Mouse (Mus musculus): ENCODE measurements around the gene Ubxn6.
A peak's percentile ranks its signal among the peaks of the same experiment; 100 is the strongest.
"Not testable (repeated sequence)": the region's sequence is repeated elsewhere in the genome, so short reads cannot be mapped to it uniquely, and the experiment has no call there.

Gene Ubxn6

DNA sequence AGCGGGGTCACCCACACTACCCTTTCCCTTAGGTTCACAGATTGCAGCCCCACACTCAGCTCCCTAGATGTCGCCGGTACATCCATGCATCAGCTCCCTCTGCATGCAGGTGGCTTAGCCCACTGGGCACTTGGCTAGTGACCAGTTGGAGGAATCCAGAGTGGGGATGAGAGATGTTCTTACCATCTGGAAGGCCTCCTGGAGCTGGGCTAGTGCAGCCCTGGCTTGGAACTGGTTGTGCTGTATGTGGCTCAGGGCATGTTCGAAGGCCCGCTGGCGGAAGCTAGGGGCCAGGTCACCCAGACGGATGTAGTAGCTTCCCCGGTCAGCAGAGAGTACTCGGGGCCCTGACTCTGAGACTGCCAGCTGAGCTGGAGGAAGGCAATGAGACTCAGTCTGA, 28.1 kb upstream of the Ubxn6 start:
- no peak for ATAC-seq (ENCODE audit: insufficient number of reproducible peaks, low FRiP score, low TSS enrichment)

DNA sequence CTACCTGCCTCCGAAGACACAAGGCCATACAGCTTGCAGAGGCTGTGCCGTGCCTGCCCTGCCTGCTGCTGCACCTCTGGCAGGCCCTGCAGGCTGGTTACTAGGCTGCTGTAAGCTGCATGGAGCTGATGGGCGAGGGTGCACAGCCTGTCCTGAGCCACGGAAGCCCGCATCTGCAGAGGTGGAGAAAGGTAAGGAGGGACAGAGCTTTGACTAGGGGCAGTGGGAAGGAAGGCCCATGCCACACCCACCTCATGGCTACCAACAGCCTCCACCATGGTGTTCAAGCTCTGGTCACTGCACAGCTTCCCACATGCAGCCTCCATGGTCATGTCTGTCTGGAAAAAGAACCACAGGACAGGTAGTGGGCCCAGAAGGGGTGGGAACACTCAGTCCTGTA, 27.3 kb upstream of the Ubxn6 start:
- ATAC-seq (ENCODE audit: insufficient number of reproducible peaks, low FRiP score, low TSS enrichment): no peak

DNA sequence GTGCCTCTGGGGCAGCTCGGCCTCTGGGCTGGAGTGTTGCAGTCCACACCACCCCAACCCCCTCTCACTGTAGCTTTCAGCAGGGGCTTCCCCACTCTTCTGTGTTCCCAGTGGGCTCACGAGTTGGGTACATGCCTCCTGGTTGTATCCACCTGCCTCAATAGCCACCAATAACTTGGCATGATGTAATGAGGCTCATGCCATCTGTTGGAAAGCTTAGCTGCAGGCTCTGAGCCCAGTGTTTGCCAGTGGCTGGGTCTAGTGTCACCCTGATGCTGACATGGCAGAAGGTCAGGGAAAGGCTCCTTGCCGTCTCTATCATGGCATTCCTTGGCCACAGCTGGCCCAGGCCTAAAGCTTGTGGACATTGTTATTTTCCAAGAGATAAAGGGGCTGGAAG, 26.0 kb upstream of the Ubxn6 start:
- no peak for ATAC-seq (ENCODE audit: insufficient number of reproducible peaks, low FRiP score, low TSS enrichment)

DNA sequence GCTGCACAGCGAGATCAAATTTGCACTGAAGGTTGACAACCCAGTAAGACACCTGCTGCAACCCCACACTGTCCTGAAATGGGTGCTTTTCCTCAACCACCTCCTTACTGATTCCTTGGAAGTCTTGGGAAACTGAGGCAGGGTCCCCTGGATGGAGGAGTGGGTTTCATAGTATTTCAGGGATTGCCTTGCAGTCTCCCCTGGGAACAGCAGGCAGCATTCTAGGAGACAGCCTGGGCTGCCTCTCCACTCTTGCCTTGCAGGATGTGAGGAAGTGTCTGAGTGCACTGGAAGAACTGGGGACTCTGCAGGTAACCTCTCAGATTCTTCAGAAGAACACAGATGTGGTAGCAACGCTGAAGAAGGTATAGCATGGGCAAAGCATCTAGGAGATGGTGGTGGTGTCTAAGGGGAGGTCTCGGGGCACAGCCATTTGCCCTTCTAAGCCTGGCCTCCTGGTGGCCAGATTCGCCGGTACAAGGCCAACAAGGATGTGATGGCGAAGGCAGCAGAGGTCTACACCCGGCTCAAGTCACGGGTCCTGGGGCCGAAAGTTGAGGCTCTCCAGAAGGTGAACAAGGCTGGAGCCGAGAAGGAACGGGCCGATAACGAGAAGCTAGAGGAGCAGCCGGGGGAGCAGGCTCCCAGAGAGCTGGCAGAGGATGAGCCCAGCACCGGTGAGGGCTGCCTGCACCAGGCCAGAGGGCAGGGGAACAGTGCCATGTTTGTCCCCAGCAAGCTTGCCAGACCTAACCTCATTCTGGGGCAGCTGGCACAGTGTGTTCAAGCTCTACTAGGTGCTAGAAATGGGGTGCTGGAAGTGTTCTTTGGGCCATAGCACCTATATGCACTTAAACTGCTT, 24.1 kb upstream of the Ubxn6 start:
- ATAC-seq (ENCODE audit: insufficient number of reproducible peaks, low FRiP score, low TSS enrichment): no peak

DNA sequence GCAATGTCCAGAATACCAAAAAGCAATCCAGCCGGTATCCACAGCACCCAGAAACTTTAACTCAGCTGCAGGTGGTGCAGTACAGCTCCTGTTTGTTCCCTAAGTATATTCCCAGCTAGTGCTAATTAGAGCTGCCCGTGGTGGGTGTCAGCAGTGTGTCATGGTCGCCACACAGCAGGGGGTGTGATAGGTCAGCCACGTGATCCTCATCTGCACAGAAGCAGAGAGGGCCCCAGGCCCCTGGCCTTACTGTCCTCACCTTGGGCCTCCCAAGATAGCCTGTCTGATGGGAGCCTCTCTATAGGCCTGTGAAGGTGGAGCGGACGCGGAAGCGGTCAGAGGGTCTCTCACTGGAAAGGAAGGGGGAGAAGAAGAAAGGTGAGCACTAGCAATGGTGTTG, 23.4 kb upstream of the Ubxn6 start:
- ATAC-seq (ENCODE audit: insufficient number of reproducible peaks, low FRiP score, low TSS enrichment): no peak

DNA sequence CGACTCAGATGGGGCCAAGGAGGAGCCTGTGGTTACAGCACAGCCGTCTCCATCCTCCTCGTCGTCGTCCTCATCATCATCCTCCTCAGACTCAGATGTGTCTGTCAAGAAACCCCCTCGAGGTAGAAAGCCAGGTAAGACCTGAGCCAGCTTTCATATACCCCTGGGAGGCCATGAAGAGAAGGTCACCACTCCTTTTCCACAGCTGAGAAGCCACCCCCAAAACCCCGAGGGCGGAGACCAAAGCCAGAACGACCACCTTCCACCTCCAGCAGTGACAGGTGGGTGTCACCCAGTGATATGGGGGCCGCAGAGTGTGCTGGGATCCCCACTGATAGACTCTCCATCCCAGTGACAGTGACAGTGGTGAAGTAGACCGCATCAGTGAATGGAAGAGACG, 22.1 kb upstream of the Ubxn6 start:
- ATAC-seq (ENCODE audit: insufficient number of reproducible peaks, low FRiP score, low TSS enrichment): no peak

DNA sequence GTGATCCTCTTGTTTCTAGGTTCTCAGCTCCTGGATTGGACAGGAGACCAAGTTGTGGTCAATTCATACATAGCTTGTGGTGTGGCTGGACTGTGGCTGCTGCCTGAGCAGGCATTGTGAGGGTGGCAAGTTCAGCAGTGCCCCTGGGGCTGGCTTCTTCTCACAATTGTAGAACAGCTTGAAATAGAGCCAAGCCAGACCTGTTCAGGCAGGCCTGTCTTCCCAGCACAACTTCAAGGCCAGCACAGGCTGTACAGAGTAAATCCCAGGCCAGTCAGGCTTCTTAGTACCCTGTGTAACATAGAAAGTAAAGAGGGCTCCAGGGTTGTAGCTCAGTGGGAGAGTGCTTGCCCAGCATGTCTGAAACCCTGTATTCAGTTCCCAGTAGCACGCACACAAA, 18.0 kb upstream of the Ubxn6 start:
- no peak for ATAC-seq (ENCODE audit: insufficient number of reproducible peaks, low FRiP score, low TSS enrichment)

DNA sequence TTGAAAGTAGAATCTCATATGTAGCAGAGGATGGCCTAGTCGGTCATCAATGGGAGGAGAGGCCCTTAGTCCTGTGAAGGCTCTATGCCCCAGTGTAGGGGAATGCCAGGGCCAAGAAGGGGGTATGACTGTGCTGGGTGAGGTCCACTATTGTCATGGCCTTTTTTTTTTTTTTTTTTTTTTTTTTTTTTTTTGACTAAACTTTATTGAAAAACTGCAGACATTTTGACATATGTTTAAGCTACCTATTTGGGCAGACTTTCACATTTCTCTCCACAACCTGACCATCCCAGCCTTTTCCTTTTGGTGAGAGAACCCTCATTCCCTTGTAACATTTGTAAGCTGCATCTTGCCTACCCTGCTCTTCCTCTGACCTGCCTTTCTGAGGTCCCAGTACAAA, 17.5 kb upstream of the Ubxn6 start:
- no peak for ATAC-seq (ENCODE audit: insufficient number of reproducible peaks, low FRiP score, low TSS enrichment)

DNA sequence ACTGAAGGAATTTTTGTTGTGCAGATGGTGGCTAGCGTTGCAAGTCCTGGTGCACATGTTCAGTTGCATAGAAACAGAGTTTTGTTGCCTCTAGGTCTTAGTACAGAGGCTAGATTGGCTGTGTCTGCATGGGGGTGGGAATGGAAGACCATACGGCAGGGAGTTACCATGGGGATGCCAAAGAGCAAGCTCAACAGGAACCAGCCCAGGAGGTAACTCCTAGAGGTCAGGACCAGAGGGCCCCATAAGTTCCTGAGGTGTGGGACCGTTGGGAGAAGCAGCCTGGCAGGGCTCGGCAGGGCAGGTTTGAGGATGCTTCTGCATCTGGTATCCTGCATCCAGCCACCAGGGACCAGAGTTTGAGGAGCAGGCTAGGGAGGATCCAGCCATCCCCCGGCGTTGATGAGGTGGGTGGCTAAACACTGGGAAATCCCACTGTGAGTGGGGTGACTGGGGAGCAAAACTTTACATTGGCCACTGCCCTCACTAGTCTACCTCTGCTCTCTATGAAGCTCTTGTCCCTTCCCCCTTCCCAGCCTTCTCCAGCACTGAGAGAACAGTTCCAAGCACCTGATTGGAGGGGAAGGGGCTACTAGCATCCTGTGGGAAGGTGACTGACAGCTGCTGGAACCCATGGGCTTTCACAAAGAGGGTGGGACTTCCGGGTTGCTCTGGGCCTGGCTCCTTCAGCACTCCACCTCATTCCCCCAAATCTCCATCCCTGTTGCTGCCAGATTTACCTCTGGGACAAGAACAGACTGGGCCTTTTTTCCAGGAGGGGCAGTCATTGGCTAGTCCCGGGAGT, 6.2 kb upstream of the Ubxn6 start:
- ATAC-seq (ENCODE audit: insufficient number of reproducible peaks, low FRiP score, low TSS enrichment): no peak

DNA sequence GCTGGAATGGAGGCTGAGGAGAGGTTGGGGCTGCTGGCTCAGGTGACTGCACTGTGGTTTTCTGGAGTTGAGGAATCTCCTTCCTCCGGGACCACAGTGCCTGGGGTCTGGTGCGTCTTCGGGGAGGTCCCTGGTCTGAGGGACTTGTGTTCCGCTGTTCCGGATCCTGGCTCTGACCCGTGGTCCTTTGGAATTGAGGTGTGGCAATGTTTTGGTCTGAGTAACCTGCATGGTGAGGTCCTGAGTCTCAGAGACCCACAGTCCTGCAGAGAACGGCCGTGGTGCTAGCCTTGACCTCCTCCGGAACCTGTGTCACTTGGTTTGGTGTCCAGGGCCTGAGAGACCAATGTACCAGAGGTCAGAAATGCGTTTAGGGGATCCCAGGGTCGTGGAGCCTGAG, 5.1 kb upstream of the Ubxn6 start:
- no peak for ATAC-seq (ENCODE audit: insufficient number of reproducible peaks, low FRiP score, low TSS enrichment)

DNA sequence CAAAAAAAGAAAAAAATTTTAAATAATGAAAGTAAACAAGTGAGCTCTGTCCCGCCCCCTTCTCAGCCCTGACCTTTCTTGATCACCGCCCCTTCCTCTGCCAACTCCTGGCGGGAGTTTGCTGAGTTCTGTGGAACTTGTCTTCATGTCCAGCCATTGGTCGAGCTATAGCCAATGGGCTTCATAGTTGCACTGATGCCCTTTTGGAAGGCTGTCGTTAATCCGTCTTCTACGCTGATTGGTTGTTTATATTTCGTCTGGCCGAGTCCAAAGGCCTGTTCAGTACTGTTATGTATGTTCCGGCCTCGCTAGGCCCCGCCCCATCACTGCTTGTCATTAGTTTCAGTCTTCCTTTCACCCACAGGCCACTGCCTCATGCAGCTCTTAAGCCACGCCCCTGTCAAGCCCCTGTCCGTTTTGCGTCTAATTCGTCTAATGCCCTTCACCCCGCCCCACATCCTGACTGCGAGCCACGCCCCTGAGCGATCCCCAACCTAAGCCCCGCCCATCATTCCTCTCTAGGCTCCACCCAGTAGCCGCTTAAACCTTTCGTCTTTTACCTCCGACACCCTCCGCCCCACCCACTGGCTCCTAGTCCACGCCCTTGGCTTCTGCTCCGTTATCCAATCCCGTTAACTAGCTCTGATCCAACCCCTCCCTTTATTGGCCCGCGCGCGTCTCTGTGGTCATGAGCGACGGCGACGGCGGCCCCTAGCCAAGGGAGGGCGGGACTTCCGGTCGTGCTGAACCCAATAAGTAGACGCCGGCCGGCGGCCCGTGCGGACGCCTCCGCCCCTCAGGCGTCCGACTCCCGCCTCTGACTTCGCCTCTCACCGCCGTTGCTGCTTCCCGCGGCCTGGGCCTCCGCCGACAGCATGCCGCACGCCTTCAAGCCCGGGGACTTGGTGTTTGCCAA, 4.3 kb upstream of the Ubxn6 start, which contains the start of gene Hdgfl2:
Gene Hdgfl2 (plus strand): TSS at position 755 of the 916 bp plus-strand sequence.
- ATAC-seq (ENCODE audit: insufficient number of reproducible peaks, low FRiP score, low TSS enrichment): peak; percentile 82

DNA sequence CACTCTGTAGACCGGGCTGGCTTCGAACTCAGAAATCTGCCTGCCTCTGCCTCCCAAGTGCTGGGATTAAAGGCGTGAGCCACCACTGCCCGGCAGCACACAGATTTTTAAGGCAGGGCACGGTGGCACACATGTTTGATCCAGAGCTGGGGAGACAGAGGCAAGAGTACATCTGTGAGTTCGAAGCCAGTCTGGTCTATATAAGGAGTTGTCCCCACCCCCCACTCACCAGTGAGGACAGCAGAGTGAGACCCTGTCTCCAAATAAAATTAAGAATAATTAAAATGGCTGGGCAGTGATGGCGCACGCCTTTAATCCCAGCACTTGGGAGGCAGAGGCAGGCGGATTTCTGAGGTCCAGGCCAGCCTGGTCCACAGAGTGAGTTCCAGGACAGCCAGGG, 3.5 kb upstream of the Ubxn6 start:
- not testable (repeated sequence) for ATAC-seq (ENCODE audit: insufficient number of reproducible peaks, low FRiP score, low TSS enrichment)

DNA sequence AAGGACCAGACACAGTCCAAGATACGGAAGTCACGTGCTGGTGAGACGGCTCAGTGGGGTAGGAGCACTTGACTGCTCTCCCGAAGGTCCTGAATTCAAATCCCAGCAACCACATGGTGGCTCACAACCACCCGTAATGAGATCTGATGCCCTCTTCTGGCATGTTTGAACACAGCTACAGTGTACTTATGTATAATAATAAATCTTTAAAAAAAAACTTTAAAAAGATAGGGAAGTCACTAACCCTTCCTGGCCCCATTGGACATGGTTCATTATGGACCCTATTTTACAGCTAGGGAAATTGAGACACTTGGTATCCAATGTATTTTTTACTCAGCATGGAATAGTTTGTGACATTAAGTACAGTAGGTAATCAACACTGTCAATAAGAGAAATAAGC, 2.7 kb upstream of the Ubxn6 start:
- ATAC-seq (ENCODE audit: insufficient number of reproducible peaks, low FRiP score, low TSS enrichment): no peak

DNA sequence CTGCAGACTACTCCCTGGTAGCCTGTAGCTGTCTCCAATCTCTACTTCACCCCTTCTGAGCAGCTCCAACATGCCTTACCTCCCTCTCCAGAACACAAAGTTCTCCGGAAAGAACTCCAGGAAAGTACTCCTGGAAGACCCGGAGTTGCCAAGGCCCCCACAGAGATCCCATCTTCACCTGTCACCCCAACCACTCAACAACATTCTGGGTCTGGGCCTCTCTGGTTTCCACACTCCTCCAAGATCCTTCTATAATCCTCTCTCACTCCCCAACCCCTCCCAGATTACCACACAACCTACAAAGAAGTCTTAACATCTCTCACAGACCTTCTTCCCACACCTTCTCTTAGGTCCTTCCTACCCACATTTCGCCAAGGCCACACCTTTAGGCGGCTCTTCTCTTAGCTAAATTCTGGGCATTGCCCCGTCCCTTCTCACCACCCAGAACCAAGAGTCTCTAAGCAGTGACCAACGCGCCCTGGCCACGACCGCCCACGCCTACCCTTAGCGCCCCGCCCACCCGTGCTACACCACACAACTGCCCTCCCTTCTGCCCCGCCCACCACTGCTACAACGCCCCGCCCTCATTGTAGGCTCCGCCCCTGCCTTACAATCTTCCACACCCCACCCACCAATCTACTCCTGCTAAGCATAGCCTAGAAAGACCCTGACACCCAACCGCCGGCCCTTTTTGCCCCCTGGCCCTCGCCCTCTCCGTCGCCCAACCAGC, 566 bp downstream of the Ubxn6 start:
- ATAC-seq (ENCODE audit: insufficient number of reproducible peaks, low FRiP score, low TSS enrichment): no peak; the same call in 1 of the 2 replicates

DNA sequence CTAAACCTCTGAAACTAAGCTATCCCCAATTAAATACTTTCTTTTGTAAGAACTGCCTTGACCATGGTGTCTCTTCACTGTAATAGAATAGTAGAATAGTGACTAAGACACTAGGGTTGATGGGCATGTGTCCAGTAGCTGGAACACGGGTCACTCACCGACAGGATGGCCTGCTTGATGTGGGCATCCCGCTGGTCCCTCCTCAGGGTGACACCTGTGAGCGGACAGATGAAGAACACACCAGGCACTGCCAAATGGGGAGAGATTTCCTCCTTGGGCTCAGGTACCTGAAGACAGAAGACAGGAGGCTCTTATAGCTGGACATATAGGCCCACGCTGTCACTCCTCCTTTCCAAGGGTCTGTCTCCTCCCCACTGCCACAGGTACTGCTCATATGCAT, 2.6 kb downstream of the Ubxn6 start:
- ATAC-seq (ENCODE audit: insufficient number of reproducible peaks, low FRiP score, low TSS enrichment): no peak

DNA sequence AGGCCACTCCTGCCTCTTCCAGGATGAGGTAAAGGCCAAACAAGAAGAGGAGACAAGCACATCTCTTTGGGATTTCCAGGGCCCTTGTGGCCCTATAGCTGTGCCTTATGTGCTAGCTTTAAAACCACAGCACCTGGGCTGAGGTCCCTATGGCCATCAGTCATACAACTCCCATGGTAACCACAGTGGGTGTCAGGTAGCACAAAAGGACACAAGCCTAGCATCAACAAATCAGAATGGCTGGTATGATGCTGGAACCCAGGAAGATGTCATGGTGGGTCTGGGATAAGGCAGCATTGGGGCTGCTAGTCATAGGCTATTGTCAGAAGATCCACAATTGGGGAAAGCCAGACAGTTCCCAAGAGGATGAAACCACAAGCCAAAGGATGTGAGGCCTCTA, 3.7 kb downstream of the Ubxn6 start:
- no peak for ATAC-seq (ENCODE audit: insufficient number of reproducible peaks, low FRiP score, low TSS enrichment)

DNA sequence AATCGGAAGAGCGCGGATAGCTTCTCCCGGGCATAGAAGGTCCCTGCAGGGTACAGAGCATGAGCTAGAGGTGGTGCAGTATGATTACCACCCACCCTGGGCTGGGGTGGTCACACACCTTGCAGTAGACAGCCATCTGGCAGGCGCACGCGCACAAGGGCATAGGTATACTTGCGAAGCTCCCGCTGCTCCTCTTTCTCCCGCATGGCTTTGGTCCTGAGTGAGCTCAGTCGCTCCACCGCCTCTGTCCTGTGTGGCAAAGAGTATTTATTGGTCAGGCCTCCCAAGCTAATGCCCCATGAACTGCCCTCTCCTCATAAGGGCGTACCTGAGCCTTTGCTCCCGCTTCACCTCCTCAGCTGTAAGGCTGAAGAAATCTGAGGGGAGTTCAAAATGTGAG, 5.8 kb downstream of the Ubxn6 start:
- ATAC-seq (ENCODE audit: insufficient number of reproducible peaks, low FRiP score, low TSS enrichment): no peak

DNA sequence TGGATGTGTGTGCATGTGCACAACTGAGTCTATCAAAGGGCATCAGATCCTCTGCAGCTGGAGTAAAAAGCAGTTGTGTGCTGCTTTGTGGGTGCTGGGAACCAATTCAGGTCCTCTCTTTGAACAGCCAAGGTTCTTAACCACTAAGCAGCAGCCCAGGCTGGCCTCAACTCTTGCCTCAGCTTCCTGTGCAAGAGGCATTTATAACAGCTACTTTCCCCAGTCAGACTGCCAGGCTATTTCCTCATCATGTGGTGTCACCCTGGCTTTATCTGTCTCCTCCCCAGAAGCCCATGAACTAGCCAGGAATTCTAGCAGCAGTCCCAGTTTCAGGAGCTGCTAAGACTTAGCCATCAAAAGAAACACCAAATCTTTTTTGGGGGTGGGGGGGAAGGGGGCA, 8.4 kb downstream of the Ubxn6 start:
- ATAC-seq (ENCODE audit: insufficient number of reproducible peaks, low FRiP score, low TSS enrichment): no peak

DNA sequence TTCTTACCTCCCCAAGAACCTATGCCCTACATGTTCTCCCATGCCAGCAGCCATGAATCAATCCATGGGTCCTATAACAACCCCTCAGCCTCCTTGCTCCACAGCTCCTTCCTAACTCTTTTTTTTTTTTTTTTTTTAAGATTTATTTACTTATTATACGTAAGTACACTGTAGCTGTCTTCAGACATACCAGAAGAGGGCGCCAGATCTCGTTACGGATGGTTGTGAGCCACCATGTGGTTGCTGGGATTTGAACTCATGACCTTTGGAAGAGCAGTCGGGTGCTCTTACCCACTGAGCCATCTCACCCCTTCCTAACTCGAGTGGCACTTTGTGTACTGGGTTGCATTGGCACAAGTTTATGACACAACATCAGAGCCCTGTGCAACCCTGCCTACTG, 9.1 kb downstream of the Ubxn6 start:
- not testable (repeated sequence) for ATAC-seq (ENCODE audit: insufficient number of reproducible peaks, low FRiP score, low TSS enrichment)

DNA sequence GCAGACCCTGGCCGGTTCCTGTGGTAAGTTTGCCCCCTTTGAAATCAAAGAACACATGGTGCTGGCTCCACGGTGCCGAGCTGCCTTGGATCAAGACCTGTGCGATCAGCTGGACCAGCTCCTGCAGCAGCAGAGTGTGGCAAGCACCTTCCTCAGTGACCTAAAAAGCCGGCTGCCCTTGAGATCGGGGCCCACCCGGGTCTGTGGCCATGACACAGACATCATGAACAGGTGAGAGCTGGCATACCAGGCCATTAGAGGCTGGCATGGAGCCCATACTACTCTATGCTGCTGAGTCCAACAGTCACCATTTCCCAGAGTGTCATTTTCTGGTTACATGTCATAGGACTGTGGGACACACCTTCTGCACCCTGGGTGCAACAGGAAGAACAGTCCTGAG, 12.7 kb downstream of the Ubxn6 start:
- ATAC-seq (ENCODE audit: insufficient number of reproducible peaks, low FRiP score, low TSS enrichment): no peak
